Mouse (Mus musculus) Muller cell, postnatal 12 days (primary cell): Measurements from ENCODE around the gene Tufm.

ENCODE experiments used
- DNase-seq: peaks from one replicate; pipeline ENCODE4 v3.0.0-alpha.2; 2015; ENCODE audit errors: inconsistent ontology term

Tufm gene

GRCm38 (mm10) chr7:126499416-126499815, 12.3 kb downstream of the Tufm start:
- DNase-seq, result no peak

- no peak for DNase-seq
These were observed 14.5 kb downstream of the Tufm start for GRCm38 (mm10) chr7:126501684-126502022.

GRCm38 (mm10) chr7:126502023-126502741, 15.0 kb downstream of the Tufm start:
- peak; percentile 100 for DNase-seq

GRCm38 (mm10) chr7:126502751-126503150, 15.6 kb downstream of the Tufm start:
- no peak for DNase-seq

- DNase-seq, result peak; percentile 100
These were observed 16.2 kb downstream of the Tufm start, which contains the start of gene Atxn2l for GRCm38 (mm10) chr7:126503273-126503878. TSS of gene Atxn2l (minus strand) at chr7:126503437.

GRCm38 (mm10) chr7:126504913-126505312, 17.8 kb downstream of the Tufm start:
- no peak for DNase-seq

GRCm38 (mm10) chr7:126507126-126507778, 20.1 kb downstream of the Tufm start:
- no peak for DNase-seq

GRCm38 (mm10) chr7:126511287-126511686, 24.1 kb downstream of the Tufm start:
- no peak for DNase-seq

- peak; percentile 8 for DNase-seq
These were observed 31.2 kb downstream of the Tufm start for GRCm38 (mm10) chr7:126518261-126518941.

- DNase-seq, result peak; percentile 38
These were observed 32.4 kb downstream of the Tufm start for GRCm38 (mm10) chr7:126519513-126519912.

- no peak for DNase-seq
These were observed 36.2 kb downstream of the Tufm start for GRCm38 (mm10) chr7:126523316-126523715.

GRCm38 (mm10) chr7:126528166-126528577, 41.0 kb downstream of the Tufm start:
- peak; percentile 69 for DNase-seq

GRCm38 (mm10) chr7:126533434-126533833, 46.3 kb downstream of the Tufm start:
- DNase-seq, result no peak

GRCm38 (mm10) chr7:126535766-126536165, 48.6 kb downstream of the Tufm start:
- DNase-seq, result peak; percentile 44

GRCm38 (mm10) chr7:126536466-126536865, 49.3 kb downstream of the Tufm start:
- DNase-seq, result peak; percentile 16

- no peak for DNase-seq
These were observed 50.8 kb downstream of the Tufm start for GRCm38 (mm10) chr7:126537820-126538585.
